Mouse (Mus musculus) adrenal gland (tissue): ENCODE data around the gene Gsg1.

Experiments
- intact Hi-C: fragments of 180-260 bp; cut with DNase I; formaldehyde crosslinking; loops from one replicate; pipeline ENCODE4 v1.15.1; 2025

Gene Gsg1

GRCm38 (mm10) chr6:135211169-135211568 lies 43.0 kb downstream of the Gsg1 start:
- intact Hi-C loops, result no loop called here

GRCm38 (mm10) chr6:135206909-135207308 lies 47.2 kb downstream of the Gsg1 start:
- intact Hi-C loops, result no loop called here

GRCm38 (mm10) chr6:135205802-135206201 lies 48.3 kb downstream of the Gsg1 start:
- intact Hi-C loops, result no loop called here

- intact Hi-C loops, result no loop called here
Measured at GRCm38 (mm10) chr6:135204869-135205268, 49.3 kb downstream of the Gsg1 start.

DNA sequence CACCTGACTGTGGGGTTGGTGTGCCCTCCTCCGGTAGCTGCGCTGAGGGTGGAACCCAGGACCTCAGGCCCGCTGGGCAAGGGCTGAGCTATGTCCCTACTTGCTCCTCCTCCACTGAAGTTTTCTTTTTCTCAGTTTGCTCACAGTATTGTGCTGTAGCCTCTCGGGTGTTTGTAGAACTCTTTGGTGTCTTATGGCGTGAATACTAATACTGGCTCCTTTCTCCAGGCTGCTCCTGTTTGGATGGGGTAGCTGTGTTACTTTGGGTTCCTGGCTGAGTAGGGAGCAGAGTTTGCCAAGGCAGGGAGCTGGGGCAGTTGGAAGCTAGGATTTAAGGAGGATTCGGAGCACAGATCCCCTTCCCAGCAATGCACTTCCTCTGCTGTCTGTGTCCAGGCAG lies 50.4 kb downstream of the Gsg1 start:
- intact Hi-C loops, result no loop called here

DNA sequence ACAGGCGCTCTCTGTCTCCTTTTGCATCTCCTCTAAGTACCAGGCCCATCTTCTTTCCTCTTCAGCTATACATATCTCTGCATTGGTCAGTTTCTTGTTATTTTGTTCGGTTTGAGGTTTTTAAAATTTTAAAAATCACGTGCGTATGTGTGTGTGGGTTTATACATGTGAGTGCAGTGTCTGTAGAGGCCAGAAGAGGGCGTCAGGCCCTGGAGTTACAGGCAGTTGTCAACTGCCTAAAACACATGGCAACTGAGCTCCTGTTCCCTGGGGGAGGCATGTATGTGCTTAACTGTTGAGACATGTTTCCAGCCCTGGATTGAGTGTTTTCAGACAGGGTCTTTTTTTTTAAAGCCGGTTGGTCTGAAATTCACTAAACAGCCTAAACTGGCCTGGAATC lies 51.5 kb downstream of the Gsg1 start:
- intact Hi-C loops, result no loop called here

GRCm38 (mm10) chr6:135200122-135200957 lies 53.8 kb downstream of the Gsg1 start:
- intact Hi-C loops, result no loop called here

DNA sequence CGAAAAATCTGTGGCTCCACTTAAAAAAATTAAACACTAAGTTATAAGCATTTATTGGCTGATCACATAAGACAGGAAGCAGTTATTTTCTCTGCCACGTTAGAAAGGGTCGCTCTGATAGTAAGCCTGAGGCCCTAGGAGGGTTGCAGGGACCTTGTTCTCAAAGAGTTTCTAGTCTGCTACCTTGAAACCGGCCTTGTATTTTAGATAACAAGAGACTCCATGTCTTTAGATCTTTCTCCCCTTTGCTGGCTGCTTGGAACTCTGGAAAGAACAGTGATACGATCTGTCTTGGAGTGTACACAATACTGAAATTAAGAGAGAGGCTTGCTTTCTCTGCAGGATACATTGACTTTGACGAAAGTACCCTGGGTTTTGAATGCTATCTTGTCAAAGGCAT lies 55.4 kb downstream of the Gsg1 start:
- intact Hi-C loops, result no loop called here

DNA sequence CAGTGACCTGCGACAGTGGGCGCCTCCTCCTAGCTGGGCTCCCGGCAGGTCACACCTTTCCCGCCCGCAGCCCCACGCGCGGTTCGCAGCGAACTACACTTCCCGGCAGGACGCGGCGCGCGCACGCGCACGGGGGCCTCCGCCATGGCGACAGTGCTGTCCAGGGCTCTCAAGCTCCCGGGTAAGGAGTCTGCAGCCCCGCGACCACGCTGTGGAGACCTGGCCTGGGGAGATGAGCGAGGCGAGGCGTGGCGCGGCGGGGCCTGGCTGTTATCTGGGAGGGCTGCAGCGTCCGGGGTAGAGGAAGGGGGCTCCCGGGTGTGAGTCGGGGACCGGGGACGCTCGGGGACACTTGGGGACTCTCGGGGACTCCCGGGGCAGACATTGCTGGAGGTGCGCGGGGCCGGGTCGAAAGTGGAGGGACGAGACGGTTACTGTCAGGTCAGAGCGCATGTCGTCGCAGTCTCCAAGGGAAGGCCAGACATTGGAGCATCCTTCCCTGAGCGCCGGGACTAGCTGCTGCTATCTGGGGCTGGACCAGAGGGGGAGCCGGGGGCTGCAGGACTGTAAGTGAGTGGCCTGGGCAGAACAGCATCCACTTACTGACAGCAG lies 56.1 kb downstream of the Gsg1 start, which contains the start of the genes Fam234b and Hebp1:
Gene Fam234b, plus strand, starts transcription at position 57 of the 612 bp plus-strand sequence.
Gene Hebp1, minus strand, starts transcription at position 102 of the 612 bp plus-strand sequence.
- intact Hi-C loops, result no loop called here

GRCm38 (mm10) chr6:135197446-135197845 lies 56.7 kb downstream of the Gsg1 start:
- intact Hi-C loops, result no loop called here

- intact Hi-C loops, result no loop called here
Measured at GRCm38 (mm10) chr6:135196707-135197106, 57.4 kb downstream of the Gsg1 start.

DNA sequence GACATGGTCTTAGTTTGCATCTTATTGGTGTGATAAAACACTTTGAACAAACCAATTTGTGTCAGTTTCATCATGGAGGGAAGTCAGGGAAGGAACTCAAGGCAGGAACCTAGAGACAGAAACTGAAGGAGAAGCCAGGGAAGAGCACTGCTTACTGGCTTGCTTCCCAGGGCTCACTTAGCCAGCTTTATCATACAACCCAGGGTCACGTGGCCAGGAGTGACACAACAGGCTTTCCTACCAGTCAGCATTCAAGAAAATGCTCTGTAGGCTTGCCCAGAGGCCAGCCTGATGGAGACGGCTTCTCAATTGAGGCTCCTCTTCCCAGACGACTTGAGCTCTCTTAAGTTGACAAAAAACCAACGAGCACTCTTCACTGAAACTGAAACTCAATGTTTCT lies 59.2 kb downstream of the Gsg1 start:
- intact Hi-C loops, result no loop called here

GRCm38 (mm10) chr6:135193733-135194132 lies 60.4 kb downstream of the Gsg1 start:
- intact Hi-C loops, result no loop called here

GRCm38 (mm10) chr6:135192993-135193392 lies 61.2 kb downstream of the Gsg1 start:
- intact Hi-C loops, result no loop called here

GRCm38 (mm10) chr6:135191906-135192305 lies 62.2 kb downstream of the Gsg1 start:
- intact Hi-C loops, result no loop called here

GRCm38 (mm10) chr6:135190122-135190521 lies 64.0 kb downstream of the Gsg1 start:
- intact Hi-C loops, result no loop called here

GRCm38 (mm10) chr6:135188629-135189028 lies 65.5 kb downstream of the Gsg1 start:
- intact Hi-C loops, result no loop called here
